Mouse (Mus musculus): ENCODE results near the gene Trpm3. TPM values are rescaled to one million over a fixed set of nuclear protein-coding genes. Genes with fewer than 3 reads are reported as not detected.

Gene Trpm3
- total and polyA plus RNA-seq, 3 experiments, result 0.49 TPM; not detected in 2

- H3K36me3 ChIP-seq (replicated peaks), result no peaks in the 10 kb centered on the region
- no peak for TF ChIP-seq GATA1 (IDR thresholded peaks at IDR 0.05; ENCODE audit: borderline replicate concordance, low read length)
- TF ChIP-seq POLR2AphosphoS5 (IDR thresholded peaks at IDR 0.05; ENCODE audit: insufficient replicate concordance, low read depth, low read length), result no peak
- no peak for TF ChIP-seq TAL1 (conservative IDR thresholded peaks at IDR 0.05; ENCODE audit: low read depth, low read length)
- TF ChIP-seq CTCF (IDR thresholded peaks at IDR 0.05; ENCODE audit: low read depth, low read length), result no peak
- H3K4me1 ChIP-seq (ENCODE audit: insufficient read depth, low read depth, low read length), result no peaks in the 10 kb centered on the region
- ATAC-seq (ENCODE audit: extremely low read depth, insufficient number of reproducible peaks, low FRiP score, poor library complexity, severe bottlenecking) (no peak), DNase-seq (ENCODE audit: low spot score) (no peak)
- H3K9me3 ChIP-seq (replicated peaks), result no peaks in the 10 kb centered on the region
- H3K4me3 ChIP-seq (ENCODE audit: low read depth, low read length), result no peak overlapping the region; the same call in 1 of the 2 replicates
- peaks cover 6% of the 10 kb centered on the region; the same call in 1 of the 2 replicates for H3K27me3 ChIP-seq (ENCODE audit: insufficient read depth, low read length)
Measured at GRCm38 (mm10) chr19:22960450-22961265, 821.8 kb downstream of the Trpm3 start.

GRCm38 (mm10) chr19:22962001-22962708 lies 823.3 kb downstream of the Trpm3 start:
- H3K9me3 ChIP-seq (replicated peaks), result no peaks in the 10 kb centered on the region
- H3K4me3 ChIP-seq (ENCODE audit: low read depth, low read length), result no peak overlapping the region
- ATAC-seq (ENCODE audit: extremely low read depth, insufficient number of reproducible peaks, low FRiP score, poor library complexity, severe bottlenecking), result no peak
- no peak for TF ChIP-seq TAL1 (conservative IDR thresholded peaks at IDR 0.05; ENCODE audit: low read depth, low read length)
- TF ChIP-seq GATA1 (IDR thresholded peaks at IDR 0.05; ENCODE audit: borderline replicate concordance, low read length), result no peak
- TF ChIP-seq CTCF (IDR thresholded peaks at IDR 0.05; ENCODE audit: low read depth, low read length), result no peak
- no peak for TF ChIP-seq GATA2 (IDR thresholded peaks at IDR 0.05; ENCODE audit: borderline replicate concordance, low read depth, low read length)
- TF ChIP-seq POLR2AphosphoS5 (IDR thresholded peaks at IDR 0.05; ENCODE audit: insufficient replicate concordance, low read depth, low read length), result no peak
- peaks cover 6% of the 10 kb centered on the region; the same call in 1 of the 2 replicates for H3K27me3 ChIP-seq (ENCODE audit: insufficient read depth, low read length)
- no peaks in the 10 kb centered on the region for H3K4me1 ChIP-seq (ENCODE audit: insufficient read depth, low read depth, low read length)
- H3K36me3 ChIP-seq (replicated peaks), result no peaks in the 10 kb centered on the region
- no peak for DNase-seq (ENCODE audit: low spot score)

GRCm38 (mm10) chr19:22962731-22963130 lies 823.9 kb downstream of the Trpm3 start:
- ATAC-seq (ENCODE audit: extremely low read depth, insufficient number of reproducible peaks, low FRiP score, poor library complexity, severe bottlenecking), result no peak
- Histone ChIP-seq H3K4me1 (ENCODE audit: insufficient read depth, low read depth, low read length) (no peaks in the 10 kb centered on the region), H3K27me3 (ENCODE audit: insufficient read depth, low read length) (peaks cover 9% of the 10 kb centered on the region), H3K36me3 (replicated peaks) (no peaks in the 10 kb centered on the region), H3K4me3 (ENCODE audit: low read depth, low read length) (no peak overlapping the region), H3K9me3 (replicated peaks) (no peaks in the 10 kb centered on the region)
- DNase-seq (ENCODE audit: low spot score), result no peak
- TF ChIP-seq POLR2AphosphoS5 (IDR thresholded peaks at IDR 0.05; ENCODE audit: insufficient replicate concordance, low read depth, low read length) (no peak), TAL1 (conservative IDR thresholded peaks at IDR 0.05; ENCODE audit: low read depth, low read length) (no peak), GATA1 (IDR thresholded peaks at IDR 0.05; ENCODE audit: borderline replicate concordance, low read length) (no peak), GATA2 (IDR thresholded peaks at IDR 0.05; ENCODE audit: borderline replicate concordance, low read depth, low read length) (no peak), CTCF (IDR thresholded peaks at IDR 0.05; ENCODE audit: low read depth, low read length) (no peak)

GRCm38 (mm10) chr19:22963726-22964398 lies 825.0 kb downstream of the Trpm3 start:
- Histone ChIP-seq H3K27me3 (ENCODE audit: insufficient read depth, low read length) (peaks cover 9% of the 10 kb centered on the region), H3K4me1 (ENCODE audit: insufficient read depth, low read depth, low read length) (no peaks in the 10 kb centered on the region), H3K9me3 (replicated peaks) (no peaks in the 10 kb centered on the region), H3K4me3 (ENCODE audit: low read depth, low read length) (no peak overlapping the region), H3K36me3 (replicated peaks) (no peaks in the 10 kb centered on the region)
- no peak for TF ChIP-seq TAL1 (conservative IDR thresholded peaks at IDR 0.05; ENCODE audit: low read depth, low read length)
- TF ChIP-seq CTCF (IDR thresholded peaks at IDR 0.05; ENCODE audit: low read depth, low read length), result no peak
- no peak for TF ChIP-seq GATA1 (IDR thresholded peaks at IDR 0.05; ENCODE audit: borderline replicate concordance, low read length)
- TF ChIP-seq GATA2 (IDR thresholded peaks at IDR 0.05; ENCODE audit: borderline replicate concordance, low read depth, low read length), result no peak
- TF ChIP-seq POLR2AphosphoS5 (IDR thresholded peaks at IDR 0.05; ENCODE audit: insufficient replicate concordance, low read depth, low read length), result no peak
- no peak for ATAC-seq (ENCODE audit: extremely low read depth, insufficient number of reproducible peaks, low FRiP score, poor library complexity, severe bottlenecking)
- no peak for DNase-seq (ENCODE audit: low spot score)

- no peak overlapping the region for H3K4me3 ChIP-seq (ENCODE audit: low read depth, low read length)
- TF ChIP-seq CTCF (IDR thresholded peaks at IDR 0.05; ENCODE audit: low read depth, low read length), result no peak
- TF ChIP-seq GATA1 (IDR thresholded peaks at IDR 0.05; ENCODE audit: borderline replicate concordance, low read length), result no peak
- ATAC-seq (ENCODE audit: extremely low read depth, insufficient number of reproducible peaks, low FRiP score, poor library complexity, severe bottlenecking) (no peak), DNase-seq (ENCODE audit: low spot score) (no peak)
- H3K4me1 ChIP-seq (ENCODE audit: insufficient read depth, low read depth, low read length), result no peaks in the 10 kb centered on the region
- H3K27me3 ChIP-seq (ENCODE audit: insufficient read depth, low read length), result peaks cover 9% of the 10 kb centered on the region
- H3K9me3 ChIP-seq (replicated peaks), result no peaks in the 10 kb centered on the region
- H3K36me3 ChIP-seq (replicated peaks), result no peaks in the 10 kb centered on the region
Measured at GRCm38 (mm10) chr19:22965470-22965869, 826.6 kb downstream of the Trpm3 start.

- H3K27me3 ChIP-seq (ENCODE audit: insufficient read depth, low read length), result no peaks in the 10 kb centered on the region
- no peaks in the 10 kb centered on the region for H3K36me3 ChIP-seq (replicated peaks)
- H3K9me3 ChIP-seq (replicated peaks), result no peaks in the 10 kb centered on the region
- DNase-seq (ENCODE audit: low spot score) (no peak), ATAC-seq (ENCODE audit: extremely low read depth, insufficient number of reproducible peaks, low FRiP score, poor library complexity, severe bottlenecking) (no peak)
- H3K4me3 ChIP-seq (ENCODE audit: low read depth, low read length), result no peak overlapping the region
- H3K4me1 ChIP-seq (ENCODE audit: insufficient read depth, low read depth, low read length), result no peaks in the 10 kb centered on the region
- TF ChIP-seq CTCF (IDR thresholded peaks at IDR 0.05; ENCODE audit: low read depth, low read length), result no peak
- no peak for TF ChIP-seq GATA1 (IDR thresholded peaks at IDR 0.05; ENCODE audit: borderline replicate concordance, low read length)
- TF ChIP-seq GATA2 (IDR thresholded peaks at IDR 0.05; ENCODE audit: borderline replicate concordance, low read depth, low read length), result no peak
- TF ChIP-seq POLR2AphosphoS5 (IDR thresholded peaks at IDR 0.05; ENCODE audit: insufficient replicate concordance, low read depth, low read length), result no peak
- TF ChIP-seq TAL1 (conservative IDR thresholded peaks at IDR 0.05; ENCODE audit: low read depth, low read length), result no peak
Measured at GRCm38 (mm10) chr19:22973294-22973693, 834.4 kb downstream of the Trpm3 start.
